Mouse (Mus musculus): ENCODE results near the gene Supv3l1. TPM values are rescaled to one million over a fixed set of nuclear protein-coding genes. Genes with fewer than 3 reads are reported as not detected.

The Supv3l1 gene
- polyA plus RNA-seq, 1 experiment from 2014 or later = 8.6 TPM

DNA sequence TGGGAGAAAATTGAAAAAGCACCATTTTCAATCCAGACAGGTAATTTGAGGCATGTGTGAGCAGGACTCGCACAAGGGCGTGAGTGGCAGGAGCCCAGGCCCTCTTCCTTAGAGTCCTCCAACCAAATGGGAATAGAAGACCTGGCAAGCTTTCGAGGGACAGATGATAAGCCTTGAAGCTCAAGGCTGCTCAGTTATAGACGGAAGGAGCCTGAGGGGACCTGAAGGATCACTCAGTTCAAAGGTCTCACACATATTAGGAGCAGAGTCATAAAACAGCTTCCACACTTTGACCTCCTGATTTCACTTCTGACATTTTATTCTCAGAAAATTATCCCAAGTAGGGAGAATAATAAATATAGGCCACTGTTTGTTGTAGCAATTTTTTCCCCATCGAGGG is 30.1 kb downstream of the Supv3l1 start:
- peaks cover 5% of the 10 kb centered on the region; the same call in 1 of the 2 replicates for H3K4me1 ChIP-seq (ENCODE audit: insufficient read depth)
- DNase-seq (no peak), ATAC-seq (no peak)
- no peak for TF ChIP-seq CTCF (IDR thresholded peaks at IDR 0.05; ENCODE audit: low read depth)
- 75% methylated on average over 5 of the region's 5 CpGs for WGBS (ENCODE audit: insufficient replicate concordance)
- H3K9ac ChIP-seq (replicated peaks) = no peak overlapping the region
- no peak overlapping the region for H3K4me3 ChIP-seq (ENCODE audit: low read depth, low read length)
- H3K36me3 ChIP-seq (replicated peaks; ENCODE audit: insufficient read depth, low read length) = no peaks in the 10 kb centered on the region
- no peak overlapping the region for H3K4me2 ChIP-seq (ENCODE audit: low read depth, low read length)
- H3K27ac ChIP-seq (ENCODE audit: low read depth) = no peak overlapping the region
- no peaks in the 10 kb centered on the region for H3K27me3 ChIP-seq (ENCODE audit: insufficient read depth, low read length)
- H3K9me3 ChIP-seq (ENCODE audit: low read length) = no peaks in the 10 kb centered on the region

DNA sequence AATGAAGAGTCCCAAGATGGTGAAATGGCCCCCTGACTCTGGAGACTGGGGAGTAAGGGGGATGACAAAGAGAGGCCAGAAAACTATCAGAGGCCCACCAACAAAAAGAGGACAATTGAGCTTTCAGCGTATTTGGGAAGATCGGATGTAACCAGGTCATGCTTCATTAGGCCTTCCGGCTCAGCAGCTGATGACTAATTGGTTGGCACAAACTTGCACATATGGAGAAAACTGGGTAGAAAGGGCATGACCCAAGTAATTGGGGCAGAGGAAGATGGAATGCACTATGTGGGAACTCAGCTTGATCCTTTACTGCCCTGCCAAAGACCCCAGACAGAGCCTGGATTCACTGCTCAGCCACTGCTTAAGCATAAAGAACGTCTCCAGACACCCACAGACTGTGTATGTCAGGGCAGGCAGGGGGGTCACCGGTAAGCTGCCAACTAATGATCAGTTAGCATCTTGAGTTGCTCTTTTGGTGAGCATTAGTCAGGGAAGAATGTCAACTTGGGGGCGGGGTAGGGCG is 30.6 kb downstream of the Supv3l1 start:
- Histone ChIP-seq H3K36me3 (replicated peaks; ENCODE audit: insufficient read depth, low read length) (no peaks in the 10 kb centered on the region), H3K27me3 (ENCODE audit: insufficient read depth, low read length) (no peaks in the 10 kb centered on the region), H3K4me3 (ENCODE audit: low read depth, low read length) (no peak overlapping the region), H3K27ac (ENCODE audit: low read depth) (no peak overlapping the region), H3K9ac (replicated peaks) (no peak overlapping the region), H3K9me3 (ENCODE audit: low read length) (no peaks in the 10 kb centered on the region), H3K4me1 (ENCODE audit: insufficient read depth) (peaks cover 5% of the 10 kb centered on the region), H3K4me2 (ENCODE audit: low read depth, low read length) (no peak overlapping the region)
- WGBS (ENCODE audit: insufficient replicate concordance) = 80% methylated on average over 7 of the region's 7 CpGs
- TF ChIP-seq EP300 (IDR thresholded peaks at IDR 0.05; ENCODE audit: low read depth) = no peak
- TF ChIP-seq CTCF (IDR thresholded peaks at IDR 0.05; ENCODE audit: low read depth) = no peak
- DNase-seq (no peak), ATAC-seq (no peak)

DNA sequence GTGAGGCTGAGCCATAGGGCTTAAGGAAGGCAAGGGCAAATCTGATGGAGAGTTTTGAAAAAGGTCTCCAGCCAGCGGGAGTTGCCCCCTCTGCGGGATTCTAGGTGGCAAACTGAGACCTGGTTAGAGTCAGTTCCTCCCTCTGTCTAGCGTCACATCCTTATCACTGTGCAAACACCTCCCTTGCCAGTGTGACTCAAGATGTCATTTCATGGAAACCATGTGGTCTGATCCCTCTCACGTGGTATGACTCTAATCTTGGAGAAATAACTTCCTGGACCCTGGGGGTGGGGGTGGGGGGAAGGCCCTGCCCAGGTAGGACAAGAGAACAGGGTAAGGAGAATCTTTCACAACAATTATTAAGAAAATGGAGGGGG is 35.9 kb downstream of the Supv3l1 start:
- H3K4me3 ChIP-seq (ENCODE audit: low read depth, low read length) = no peak overlapping the region
- H3K4me1 ChIP-seq (ENCODE audit: insufficient read depth) = peaks cover 5% of the 10 kb centered on the region
- H3K9me3 ChIP-seq (ENCODE audit: low read length) = no peaks in the 10 kb centered on the region
- peak; percentile 47 for ATAC-seq
- H3K4me2 ChIP-seq (ENCODE audit: low read depth, low read length) = no peak overlapping the region
- H3K36me3 ChIP-seq (replicated peaks; ENCODE audit: insufficient read depth, low read length) = no peaks in the 10 kb centered on the region
- H3K27ac ChIP-seq (ENCODE audit: low read depth) = no peak overlapping the region
- H3K27me3 ChIP-seq (ENCODE audit: insufficient read depth, low read length) = no peaks in the 10 kb centered on the region
- 15% methylated on average over 4 of the region's 4 CpGs for WGBS (ENCODE audit: insufficient replicate concordance)
- DNase-seq = no peak
- no peak for TF ChIP-seq EP300 (IDR thresholded peaks at IDR 0.05; ENCODE audit: low read depth)
- no peak for TF ChIP-seq CTCF (IDR thresholded peaks at IDR 0.05; ENCODE audit: low read depth)
- H3K9ac ChIP-seq (replicated peaks) = no peak overlapping the region

DNA sequence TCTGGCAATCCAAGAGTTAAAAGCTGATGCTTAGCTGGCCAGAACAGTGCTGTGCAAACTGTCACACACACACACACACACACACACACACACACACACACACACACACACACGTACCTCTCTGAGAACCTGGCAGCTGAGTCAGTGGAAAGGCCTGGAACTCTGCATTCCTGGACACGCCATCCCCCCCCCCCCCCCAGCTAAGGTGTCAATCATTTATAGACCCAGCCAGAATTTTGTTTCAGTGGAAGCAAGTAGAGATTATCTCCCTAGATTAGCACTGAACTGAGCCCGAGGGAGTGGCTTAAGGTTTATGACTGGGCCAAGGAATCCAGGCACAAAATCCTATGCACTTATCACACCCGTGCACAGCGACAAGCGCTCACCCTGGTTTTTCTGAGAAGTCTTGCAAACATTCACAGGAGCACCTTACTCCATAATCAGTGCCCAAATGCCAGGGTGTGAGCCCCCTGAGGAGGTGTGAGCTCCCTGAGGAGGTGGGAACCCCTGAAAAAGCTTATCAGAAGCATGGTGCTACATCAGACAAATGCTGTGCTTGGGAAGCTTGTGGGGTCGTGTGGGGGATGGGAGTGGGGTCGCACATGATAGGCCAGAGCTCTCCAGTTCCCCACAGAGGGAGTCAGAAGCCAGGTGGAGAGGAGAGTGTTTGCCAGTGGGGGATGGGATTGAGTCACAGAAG is 36.5 kb downstream of the Supv3l1 start:
- H3K27ac ChIP-seq (ENCODE audit: low read depth) = no peak overlapping the region
- no peak overlapping the region for H3K4me3 ChIP-seq (ENCODE audit: low read depth, low read length)
- TF ChIP-seq EP300 (IDR thresholded peaks at IDR 0.05; ENCODE audit: low read depth) (no peak), CTCF (IDR thresholded peaks at IDR 0.05; ENCODE audit: low read depth) (no peak)
- no peaks in the 10 kb centered on the region for H3K9me3 ChIP-seq (ENCODE audit: low read length)
- no peaks in the 10 kb centered on the region for H3K36me3 ChIP-seq (replicated peaks; ENCODE audit: insufficient read depth, low read length)
- DNase-seq (peak; percentile 54), ATAC-seq (peak; percentile 54)
- 18% methylated on average over 8 of the region's 8 CpGs for WGBS (ENCODE audit: insufficient replicate concordance)
- H3K4me1 ChIP-seq (ENCODE audit: insufficient read depth) = peaks cover 5% of the 10 kb centered on the region
- H3K27me3 ChIP-seq (ENCODE audit: insufficient read depth, low read length) = no peaks in the 10 kb centered on the region
- H3K9ac ChIP-seq (replicated peaks) = no peak overlapping the region
- H3K4me2 ChIP-seq (ENCODE audit: low read depth, low read length) = no peak overlapping the region

DNA sequence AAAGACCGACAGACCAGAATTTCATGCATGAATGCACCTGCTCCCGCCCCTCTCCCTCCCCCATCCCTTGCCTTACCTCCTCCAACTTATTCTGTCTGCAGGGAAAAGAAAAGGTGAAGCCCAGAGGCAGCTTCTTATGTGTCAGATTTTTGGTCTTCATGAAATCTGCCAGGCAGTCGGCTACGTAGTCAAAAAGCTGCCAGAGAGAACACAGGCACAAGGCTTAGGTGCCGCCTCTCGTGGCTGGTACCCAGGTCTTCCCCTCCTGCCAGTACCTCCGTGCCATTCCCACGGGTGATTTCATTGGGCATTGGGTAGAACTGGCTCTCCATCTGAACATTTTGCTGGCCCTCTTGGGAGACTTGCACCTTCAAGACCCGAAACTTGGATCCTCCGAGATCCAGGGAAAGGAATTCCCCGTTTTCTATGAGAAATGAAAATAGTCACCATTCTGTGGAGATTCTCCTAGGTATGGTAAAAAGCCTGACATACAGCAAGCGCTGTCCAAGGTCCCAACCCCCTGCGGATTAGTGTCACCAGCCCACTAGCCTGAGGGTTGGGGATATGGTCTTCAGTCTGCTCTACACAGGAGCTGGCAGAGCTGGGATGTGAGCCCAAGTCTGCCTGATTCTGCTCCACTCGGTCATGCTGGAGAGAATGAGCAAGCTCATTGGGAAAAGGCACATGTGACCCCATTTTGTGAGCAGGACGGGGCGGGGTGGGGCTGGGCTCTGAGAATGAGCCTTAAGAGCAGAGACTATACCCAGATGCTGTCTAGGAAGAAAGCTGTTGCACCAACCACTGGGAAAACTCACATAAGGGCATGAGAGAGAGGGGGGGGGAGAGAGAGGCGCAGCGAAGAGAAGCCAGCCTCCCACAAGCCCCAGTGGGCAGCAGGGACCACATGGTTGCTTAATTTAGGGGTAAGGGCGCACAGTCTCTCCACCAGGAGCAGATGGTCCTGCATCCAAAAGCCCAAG is 37.8 kb downstream of the Supv3l1 start:
- TF ChIP-seq EP300 (IDR thresholded peaks at IDR 0.05; ENCODE audit: low read depth) (no peak), CTCF (IDR thresholded peaks at IDR 0.05; ENCODE audit: low read depth) (no peak)
- no peaks in the 10 kb centered on the region for H3K36me3 ChIP-seq (replicated peaks; ENCODE audit: insufficient read depth, low read length)
- no peaks in the 10 kb centered on the region for H3K27me3 ChIP-seq (ENCODE audit: insufficient read depth, low read length)
- no peak overlapping the region for H3K9ac ChIP-seq (replicated peaks)
- H3K4me3 ChIP-seq (ENCODE audit: low read depth, low read length) = no peak overlapping the region
- DNase-seq (no peak), ATAC-seq (no peak)
- peaks cover 5% of the 10 kb centered on the region for H3K4me1 ChIP-seq (ENCODE audit: insufficient read depth)
- H3K4me2 ChIP-seq (ENCODE audit: low read depth, low read length) = no peak overlapping the region
- no peak overlapping the region for H3K27ac ChIP-seq (ENCODE audit: low read depth)
- no peaks in the 10 kb centered on the region for H3K9me3 ChIP-seq (ENCODE audit: low read length)
- 70% methylated on average over 19 of the region's 19 CpGs for WGBS (ENCODE audit: insufficient replicate concordance)

DNA sequence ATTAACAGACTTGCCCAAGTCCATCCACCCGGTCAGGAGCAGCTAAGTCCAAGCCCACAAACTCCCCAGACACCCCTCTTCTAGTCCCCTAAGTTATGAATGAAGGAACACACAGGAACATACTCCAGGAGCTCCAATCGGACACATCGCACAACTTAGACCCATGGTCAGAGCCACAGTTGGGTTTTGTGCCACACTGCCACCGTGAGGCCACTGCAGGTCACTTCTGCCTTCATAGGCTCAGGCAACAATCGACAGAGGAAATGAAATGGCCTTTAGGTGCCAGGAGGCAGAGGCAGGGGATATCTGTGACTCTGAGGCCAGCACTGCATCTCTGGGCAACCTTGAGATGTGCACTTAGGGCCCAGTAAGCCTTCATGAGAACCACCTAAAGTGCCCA is 38.6 kb downstream of the Supv3l1 start:
- H3K4me3 ChIP-seq (ENCODE audit: low read depth, low read length) = no peak overlapping the region
- no peaks in the 10 kb centered on the region for H3K9me3 ChIP-seq (ENCODE audit: low read length)
- H3K27ac ChIP-seq (ENCODE audit: low read depth) = no peak overlapping the region
- H3K4me2 ChIP-seq (ENCODE audit: low read depth, low read length) = no peak overlapping the region
- no peaks in the 10 kb centered on the region for H3K27me3 ChIP-seq (ENCODE audit: insufficient read depth, low read length)
- DNase-seq (peak; percentile 72), ATAC-seq (0 out of 2 replicates have a peak, but pooled peaks have one; percentile 48)
- 14% methylated on average over 5 of the region's 5 CpGs for WGBS (ENCODE audit: insufficient replicate concordance)
- peaks cover 5% of the 10 kb centered on the region for H3K4me1 ChIP-seq (ENCODE audit: insufficient read depth)
- H3K36me3 ChIP-seq (replicated peaks; ENCODE audit: insufficient read depth, low read length) = no peaks in the 10 kb centered on the region
- no peak for TF ChIP-seq EP300 (IDR thresholded peaks at IDR 0.05; ENCODE audit: low read depth)
- peak; percentile 93 for TF ChIP-seq CTCF (IDR thresholded peaks at IDR 0.05; ENCODE audit: low read depth)
- H3K9ac ChIP-seq (replicated peaks) = no peak overlapping the region

Data from liver, postnatal 0 days (tissue).